Mouse (Mus musculus): ENCODE results near the gene Rabepk.

DNA sequence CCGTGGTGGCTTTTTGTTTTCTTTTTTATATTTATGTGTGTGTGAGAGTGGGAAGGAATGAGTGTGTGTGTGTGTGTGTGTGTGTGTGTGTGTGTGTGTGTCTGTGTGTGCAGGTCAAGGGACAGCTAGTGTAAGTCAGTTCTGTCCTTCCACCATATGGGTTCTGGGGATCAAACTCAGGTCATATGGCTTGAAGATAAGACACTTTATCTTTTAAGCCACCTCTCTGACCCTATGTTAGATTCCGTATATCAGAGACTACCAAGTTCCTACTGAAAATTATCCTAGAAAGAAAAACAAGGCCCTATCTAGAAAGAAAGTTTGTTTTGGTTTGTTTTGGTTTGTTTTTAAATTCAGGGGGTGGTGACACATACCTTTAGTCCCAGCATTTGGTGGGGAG, 37.5 kb downstream of the Rabepk start:
- TF ChIP-seq USF1 (IDR thresholded peaks at IDR 0.05; ENCODE audit: low read depth, low read length): no peak
- no peak for TF ChIP-seq CTCF (IDR thresholded peaks at IDR 0.05 in 2 of 3, conservative IDR thresholded peaks at IDR 0.05 in 1 of 3; ENCODE audit: control insufficient read depth in 1 of 3, insufficient read depth in 1 of 3, low read depth in 2 of 3, low read length in 3 of 3, poor library complexity in 1 of 3, severe bottlenecking in 1 of 3)
- no peak for TF ChIP-seq CHD2 (IDR thresholded peaks at IDR 0.05; ENCODE audit: low read length)
- TF ChIP-seq MYC (IDR thresholded peaks at IDR 0.05; ENCODE audit: low read depth, low read length): no peak
- no peak for TF ChIP-seq UBTF (IDR thresholded peaks at IDR 0.05; ENCODE audit: borderline replicate concordance, insufficient read depth, low read depth, low read length)
- no peak for TF ChIP-seq GATA1 (IDR thresholded peaks at IDR 0.05; ENCODE audit: low read depth, low read length)
- no peak for TF ChIP-seq ZC3H11A (IDR thresholded peaks at IDR 0.05; ENCODE audit: low read depth, low read length)
- TF ChIP-seq MEF2A (IDR thresholded peaks at IDR 0.05; ENCODE audit: extremely low read depth, insufficient replicate concordance, low read depth, low read length, poor library complexity, severe bottlenecking): no peak
- TF ChIP-seq BHLHE40 (IDR thresholded peaks at IDR 0.05; ENCODE audit: borderline replicate concordance, low read depth, low read length): no peak
